ENCODE assay signal across 8 mouse cellular contexts in the genomic region with DNA sequence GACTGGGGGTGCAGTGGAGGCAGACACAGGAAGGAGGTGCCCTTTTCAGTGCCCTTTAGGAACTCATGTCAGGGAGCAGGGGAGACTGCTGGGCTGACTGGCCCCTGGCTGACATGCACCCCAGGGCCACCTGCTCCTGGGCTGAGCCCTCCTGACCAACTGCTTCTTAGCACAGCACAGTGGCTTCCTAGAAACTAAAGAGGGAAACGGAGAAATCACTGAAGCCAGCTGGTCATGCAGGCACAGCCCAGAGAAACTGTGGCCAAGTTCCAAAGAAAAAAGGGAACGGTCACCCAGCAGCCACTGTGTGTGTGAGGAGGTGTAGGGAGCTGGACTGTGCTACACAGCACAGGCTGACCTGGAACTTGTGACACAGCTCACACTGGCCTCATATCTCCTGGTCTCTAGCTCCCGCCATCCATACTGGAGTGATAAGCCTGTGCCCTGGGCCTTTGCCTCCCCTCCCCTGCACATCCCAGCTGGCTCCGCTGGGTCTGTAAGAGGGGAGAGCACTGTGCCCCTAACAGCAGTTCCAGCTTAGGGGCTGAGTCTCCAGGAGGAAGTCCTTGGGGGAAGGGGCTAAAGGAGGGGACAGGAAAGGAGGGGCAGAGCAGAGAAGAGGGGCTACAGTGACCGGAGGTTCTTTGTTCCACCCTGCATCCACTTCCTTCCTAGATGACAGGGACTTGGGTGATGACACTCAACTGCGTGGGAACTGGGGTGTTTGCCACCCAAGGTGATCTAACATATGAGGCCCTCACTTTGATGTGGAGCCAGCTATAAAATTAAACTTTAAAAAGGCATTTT. TPM values are rescaled to one million over a fixed set of nuclear protein-coding genes. Genes with fewer than 3 reads are reported as not detected.
DNase-seq lines count a peak whose midpoint lies in the region; ATAC-seq and TF ChIP-seq lines count a peak whose summit lies in the region.

No protein-coding gene starts in this region.

- no peaks in the 10 kb centered on the region for H3K36me3 ChIP-seq in lung, embryonic 16.5 days (ENCODE audit: control insufficient read depth, insufficient read depth, low read length)
- no peaks in the 10 kb centered on the region for H3K36me3 ChIP-seq in forebrain, embryonic 16.5 days (ENCODE audit: control insufficient read depth, insufficient read depth)
- H3K36me3 ChIP-seq in intestine, embryonic 14.5 days (ENCODE audit: control insufficient read depth, insufficient read depth, low read length) = peaks cover 35% of the 10 kb centered on the region
- H3K36me3 ChIP-seq in liver, embryonic 15.5 days (replicated peaks) = peaks cover 18% of the 10 kb centered on the region

- H3K9me3 ChIP-seq in lung, embryonic 16.5 days (ENCODE audit: control insufficient read depth, low read length) = no peaks in the 10 kb centered on the region
- no peaks in the 10 kb centered on the region for H3K9me3 ChIP-seq in forebrain, embryonic 16.5 days (ENCODE audit: control insufficient read depth, low read length)
- no peaks in the 10 kb centered on the region for H3K9me3 ChIP-seq in intestine, embryonic 14.5 days (ENCODE audit: control insufficient read depth, low read length)
- H3K9me3 ChIP-seq in liver, embryonic 15.5 days (replicated peaks) = no peaks in the 10 kb centered on the region

- H3K4me2 ChIP-seq in lung, embryonic 16.5 days (ENCODE audit: low read depth, low read length) = no peak overlapping the region
- no peak overlapping the region for H3K4me2 ChIP-seq in forebrain, embryonic 16.5 days (ENCODE audit: low read length)
- no peak overlapping the region for H3K4me2 ChIP-seq in intestine, embryonic 14.5 days (ENCODE audit: low read length)
- no peak overlapping the region for H3K4me2 ChIP-seq in liver, embryonic 15.5 days

- WGBS in lung, embryonic 16.5 days = 41% methylated on average over 6 of the region's 6 CpGs
- WGBS in cerebellum, adult 2 months = 43% methylated on average over 6 of the region's 6 CpGs
- WGBS in forebrain, embryonic 16.5 days = 79% methylated on average over 6 of the region's 6 CpGs
- 63% methylated on average over 6 of the region's 6 CpGs for WGBS in intestine, embryonic 14.5 days
- 34% methylated on average over 6 of the region's 6 CpGs for WGBS in liver, embryonic 15.5 days (ENCODE audit: insufficient replicate concordance)

- no peak overlapping the region for H3K9ac ChIP-seq in lung, embryonic 16.5 days (ENCODE audit: low read length)
- no peak overlapping the region for H3K9ac ChIP-seq in forebrain, embryonic 16.5 days (replicated peaks; ENCODE audit: low read depth, low read length)
- H3K9ac ChIP-seq in intestine, embryonic 14.5 days (ENCODE audit: low read length) = no peak overlapping the region
- H3K9ac ChIP-seq in liver, embryonic 15.5 days = no peak overlapping the region

- DNase-seq in lung, postnatal 25 days (ENCODE audit: low spot score) = no peak
- peak; percentile 68 to 78 for DNase-seq in cerebellum, adult 2 months
- no peak for DNase-seq in intestine, embryonic 14.5 days (ENCODE audit: low spot score)
- DNase-seq in thymus, postnatal 0 days (ENCODE audit: low spot score) = peak; percentile 39
- DNase-seq in urinary bladder, postnatal 14 days (ENCODE audit: low spot score) = no peak

- no peak overlapping the region for H3K4me3 ChIP-seq in lung, embryonic 16.5 days (ENCODE audit: low read length)
- no peak overlapping the region for H3K4me3 ChIP-seq in cerebellum, adult 2 months (replicated peaks; ENCODE audit: insufficient read depth, low read depth, low read length)
- no peak overlapping the region for H3K4me3 ChIP-seq in forebrain, embryonic 16.5 days (replicated peaks; ENCODE audit: low read length)
- H3K4me3 ChIP-seq in intestine, embryonic 14.5 days (ENCODE audit: low read depth, low read length) = no peak overlapping the region
- H3K4me3 ChIP-seq in liver, embryonic 15.5 days (replicated peaks) = no peak overlapping the region

- H3K27me3 ChIP-seq in lung, embryonic 16.5 days (ENCODE audit: control insufficient read depth, insufficient read depth, low read depth, low read length) = no peaks in the 10 kb centered on the region
- H3K27me3 ChIP-seq in cerebellum, adult 2 months (ENCODE audit: control insufficient read depth, insufficient read depth, low read length) = no peaks in the 10 kb centered on the region
- H3K27me3 ChIP-seq in forebrain, embryonic 16.5 days (replicated peaks; ENCODE audit: control insufficient read depth, insufficient read depth, low read length) = no peaks in the 10 kb centered on the region
- no peaks in the 10 kb centered on the region for H3K27me3 ChIP-seq in intestine, embryonic 14.5 days (replicated peaks; ENCODE audit: control insufficient read depth, insufficient read depth, low read length)
- H3K27me3 ChIP-seq in liver, embryonic 15.5 days = no peaks in the 10 kb centered on the region

- no peak for TF ChIP-seq POLR2A in cerebellum, adult 2 months (IDR thresholded peaks at IDR 0.05; ENCODE audit: borderline replicate concordance, insufficient read depth, low read length)

- H3K4me1 ChIP-seq in lung, embryonic 16.5 days (replicated peaks; ENCODE audit: control insufficient read depth, insufficient read depth, low read length) = peaks cover 4% of the 10 kb centered on the region; the same call in 1 of the 2 replicates
- H3K4me1 ChIP-seq in cerebellum, adult 2 months (ENCODE audit: control insufficient read depth, insufficient read depth, low read length) = peaks cover 25% of the 10 kb centered on the region
- peaks cover 10% of the 10 kb centered on the region for H3K4me1 ChIP-seq in forebrain, embryonic 16.5 days (replicated peaks; ENCODE audit: control insufficient read depth, insufficient read depth, low read length)
- H3K4me1 ChIP-seq in intestine, embryonic 14.5 days (replicated peaks; ENCODE audit: control insufficient read depth, insufficient read depth, low read length) = peaks cover under 1% of the 10 kb centered on the region; the same call in 1 of the 2 replicates
- peaks cover 15% of the 10 kb centered on the region for H3K4me1 ChIP-seq in liver, embryonic 15.5 days (replicated peaks)

- ATAC-seq in lung, embryonic 16.5 days (ENCODE audit: low read depth) = peak; percentile 53
- peak; percentile 24 for ATAC-seq in forebrain, embryonic 16.5 days
- ATAC-seq in intestine, embryonic 14.5 days (replicated peaks; ENCODE audit: low FRiP score, low TSS enrichment, low read depth) = peak; percentile 34
- ATAC-seq in liver, embryonic 15.5 days (ENCODE audit: insufficient read depth) = 0 out of 2 replicates have a peak, but pooled peaks have one; percentile 16

- no peak for TF ChIP-seq CTCF in cerebellum, adult 2 months (IDR thresholded peaks at IDR 0.05; ENCODE audit: borderline replicate concordance, insufficient read depth, low read depth, low read length)

- H3K27ac ChIP-seq in lung, embryonic 16.5 days (ENCODE audit: low read length) = peak overlapping the region; percentile 3; the same call in 1 of the 2 replicates
- H3K27ac ChIP-seq in cerebellum, adult 2 months (ENCODE audit: insufficient read depth, low read length) = peak overlapping the region; percentile 87
- H3K27ac ChIP-seq in forebrain, embryonic 16.5 days (ENCODE audit: low read length) = peak overlapping the region; percentile 76
- H3K27ac ChIP-seq in intestine, embryonic 14.5 days (ENCODE audit: low read depth) = 0 out of 2 replicates have a peak overlapping the region, but pooled peaks have one; percentile 14
- H3K27ac ChIP-seq in liver, embryonic 15.5 days (replicated peaks) = no peak overlapping the region

RNA-seq across cellular contexts. Expression of a gene that starts 48.9 kb away (rescaled TPM):
- polyA plus RNA-seq in lung, embryonic 16.5 days (2015; fragmentation: Nextera tagmentation; extraction: Ambion mirVana) = 7.3 and 8.3 TPM in 2 replicates
- 53.5 and 59.4 TPM in 2 replicates for polyA plus RNA-seq in cerebellum, adult 2 months (2012; rRNA removed)
- 9.9 and 12.5 TPM in 2 replicates for polyA plus RNA-seq in forebrain, embryonic 16.5 days (2015; fragmentation: Nextera tagmentation; extraction: Ambion mirVana)
- 9.6 and 10.6 TPM in 2 replicates for polyA plus RNA-seq in intestine, embryonic 14.5 days (2014; fragmentation: Nextera tagmentation; extraction: Ambion mirVana)
- 2.4 TPM in 2 replicates for polyA plus RNA-seq in liver, embryonic 15.5 days (2015; fragmentation: Nextera tagmentation; extraction: Ambion mirVana)
- polyA plus RNA-seq in thymus, postnatal 0 days (2015; fragmentation: Nextera tagmentation; extraction: Ambion mirVana) = 4.6 and 5.8 TPM in 2 replicates

RNA-seq across cellular contexts. Expression of a gene that starts 59.7 kb away (rescaled TPM):
- 14.4 and 15.8 TPM in 2 replicates for polyA plus RNA-seq in lung, embryonic 16.5 days (2015; fragmentation: Nextera tagmentation; extraction: Ambion mirVana)
- 1.8 and 2.0 TPM in 2 replicates for polyA plus RNA-seq in cerebellum, adult 2 months (2012; rRNA removed)
- 3.1 and 3.5 TPM in 2 replicates for polyA plus RNA-seq in forebrain, embryonic 16.5 days (2015; fragmentation: Nextera tagmentation; extraction: Ambion mirVana)
- polyA plus RNA-seq in intestine, embryonic 14.5 days (2014; fragmentation: Nextera tagmentation; extraction: Ambion mirVana) = 15.1 and 17.3 TPM in 2 replicates
- 1.1 and 1.3 TPM in 2 replicates for polyA plus RNA-seq in liver, embryonic 15.5 days (2015; fragmentation: Nextera tagmentation; extraction: Ambion mirVana)
- polyA plus RNA-seq in thymus, postnatal 0 days (2015; fragmentation: Nextera tagmentation; extraction: Ambion mirVana) = 1.7 and 2.2 TPM in 2 replicates

Comparison
In these comparisons a context has a peak if more than half of its experiments do, and no peak if none do; other contexts are left out.
1. DNase-seq: peak in cerebellum, adult 2 months (2 of 2) and thymus, postnatal 0 days (single experiment); none in lung, postnatal 25 days (single experiment), intestine, embryonic 14.5 days (single experiment) and urinary bladder, postnatal 14 days (single experiment).
2. Peak in every context shown above with its lines, with median percentiles within 50 percentile points of each other: ATAC-seq.